Mouse (Mus musculus) naive thymus-derived CD4-positive, alpha-beta T cell, adult 2 months (primary cell): ENCODE results near the gene Ier3.
A peak's percentile ranks its signal among the peaks of the same experiment; 100 is the strongest.
"Not testable (repeated sequence)": the region's sequence is repeated elsewhere in the genome, so short reads cannot be mapped to it uniquely, and the experiment has no call there.

Experiments used
- DNase-seq: peaks from one replicate; pipeline ENCODE4 v3.0.0-alpha.2; 2011; ENCODE audit warnings: low read depth

The Ier3 gene

GRCm38 (mm10) chr17:35836991-35837422 lies 15.5 kb downstream of the Ier3 start:
- DNase-seq: peak; percentile 74

DNA sequence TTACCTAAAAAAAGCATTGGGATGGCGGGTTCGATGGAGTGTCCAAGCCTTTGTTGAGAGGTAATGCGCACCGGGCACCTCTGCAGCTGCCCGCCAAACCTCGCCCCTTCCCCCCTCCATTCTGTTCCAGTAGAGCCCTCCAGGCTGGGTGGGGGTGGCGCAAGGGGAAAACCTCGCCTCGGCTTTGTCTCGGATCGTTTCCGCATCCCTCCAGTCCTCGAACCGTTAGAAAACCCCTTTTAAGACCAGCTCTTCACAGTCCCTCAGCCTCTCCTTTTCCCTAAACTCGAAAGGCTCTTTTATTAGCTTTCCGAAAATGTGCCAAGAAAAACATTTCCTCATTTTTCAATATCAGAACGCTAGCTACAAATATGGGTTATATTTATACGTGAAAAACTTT lies 16.0 kb downstream of the Ier3 start:
- peak; percentile 50 for DNase-seq

DNA sequence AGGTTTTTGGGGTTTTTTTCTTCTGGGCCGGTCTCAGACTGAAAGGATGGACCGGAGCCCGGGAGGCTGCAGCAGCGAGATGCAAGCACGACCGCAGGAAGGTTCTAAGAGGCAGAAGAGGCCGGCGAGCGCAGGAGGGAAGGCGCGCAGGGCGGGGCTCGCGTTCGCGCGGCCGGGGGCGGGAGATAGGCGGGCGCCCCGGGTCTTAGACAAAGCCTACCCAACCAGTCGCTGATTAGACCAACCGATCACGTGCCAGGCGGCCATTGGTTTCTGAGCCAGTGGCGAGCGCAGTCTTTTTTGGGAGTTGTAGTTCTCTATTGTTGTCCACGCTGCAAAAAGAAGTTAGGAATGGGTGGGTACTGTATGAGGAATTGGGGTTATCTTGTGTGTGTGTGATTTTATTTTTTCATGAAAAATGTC lies 16.6 kb downstream of the Ier3 start, which contains the start of gene Tubb5:
Gene Tubb5, minus strand, starts transcription at position 185 of the 423 bp plus-strand sequence.
- DNase-seq: peak; percentile 90

GRCm38 (mm10) chr17:35838570-35838969 lies 17.1 kb downstream of the Ier3 start:
- DNase-seq: no peak

DNA sequence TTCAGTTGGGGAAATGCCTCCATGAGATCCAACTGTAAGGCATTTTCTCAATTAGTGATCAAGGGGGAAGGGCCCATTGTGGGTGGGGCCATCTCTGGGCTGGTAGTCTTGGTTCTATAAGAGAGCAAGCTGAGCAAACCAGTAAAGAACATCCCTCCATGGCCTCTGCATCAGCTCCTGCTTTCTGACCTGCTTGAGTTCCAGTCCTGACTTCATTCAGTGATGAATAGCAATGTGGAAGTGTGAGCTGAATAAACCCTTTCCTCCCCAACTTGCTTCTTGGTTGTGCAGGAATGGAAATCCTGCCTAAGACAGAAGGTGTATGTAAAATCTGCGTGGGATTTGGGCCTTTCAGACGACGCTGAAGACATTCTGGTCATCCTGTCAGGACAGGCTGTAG lies 17.5 kb downstream of the Ier3 start:
- DNase-seq: not testable (repeated sequence)

DNA sequence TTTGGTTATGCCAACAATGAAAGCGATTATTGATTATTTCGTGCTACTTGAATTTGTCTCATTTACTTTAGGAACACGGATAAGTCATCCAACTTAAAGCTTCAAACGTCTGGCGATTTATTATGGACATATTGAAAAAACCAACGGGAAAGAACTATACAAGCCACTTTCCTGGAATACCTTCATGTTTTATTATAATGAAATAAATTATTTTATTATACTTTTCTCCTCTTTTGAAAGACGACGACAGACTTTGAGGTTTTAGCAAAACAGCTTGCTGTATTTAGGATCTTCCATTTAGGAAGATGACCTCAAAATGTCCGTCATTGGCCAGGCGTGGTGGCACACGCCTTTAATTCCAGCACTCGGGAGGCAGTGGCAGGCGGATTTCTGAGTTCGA lies 19.1 kb downstream of the Ier3 start:
- DNase-seq: peak; percentile 41

DNA sequence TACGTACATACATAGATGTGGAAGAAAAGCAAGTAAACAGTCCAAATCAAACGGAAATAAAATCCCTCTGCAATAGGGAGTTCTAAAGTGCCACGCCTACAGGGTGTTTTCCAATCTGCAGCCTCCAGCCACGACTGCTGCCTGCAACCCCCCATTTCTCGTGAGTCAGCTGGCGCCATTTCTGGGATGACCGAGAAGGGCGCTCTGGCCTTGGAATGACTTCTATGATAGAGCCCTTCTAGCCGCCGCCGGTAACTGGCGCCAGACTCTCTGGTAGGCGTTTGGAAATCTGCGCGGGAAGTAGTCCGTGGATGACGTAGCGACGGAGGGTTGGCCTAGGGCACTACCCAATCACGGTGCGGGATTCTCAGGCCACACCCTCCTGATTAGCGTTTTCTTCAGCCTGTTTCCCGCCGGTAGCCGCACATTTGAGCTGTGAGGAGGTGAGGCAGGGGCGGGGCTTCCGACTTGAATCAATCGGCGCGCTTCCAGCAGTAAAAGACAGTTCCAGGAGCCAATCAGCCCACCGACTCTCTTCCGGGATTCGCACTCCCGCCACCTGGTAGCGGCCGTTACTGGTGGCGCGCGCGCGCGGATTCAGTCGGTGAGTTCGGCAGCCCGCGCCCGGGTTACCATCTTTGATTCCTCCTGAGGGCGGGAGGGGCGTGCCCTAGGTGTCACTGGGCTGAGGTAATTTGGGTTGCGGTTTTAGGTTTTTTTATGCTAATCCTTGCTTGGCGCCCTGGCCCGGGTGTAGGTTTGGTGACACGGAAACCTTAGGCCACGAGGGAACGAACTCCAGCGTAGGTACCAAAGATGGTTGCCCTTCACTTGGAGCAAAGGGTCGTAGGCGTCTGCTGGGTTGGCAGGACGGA lies 19.8 kb downstream of the Ier3 start, which contains the start of gene Mdc1:
Gene Mdc1, plus strand, starts transcription at position 440 of the 875 bp plus-strand sequence.
- peak; percentile 99 for DNase-seq

DNA sequence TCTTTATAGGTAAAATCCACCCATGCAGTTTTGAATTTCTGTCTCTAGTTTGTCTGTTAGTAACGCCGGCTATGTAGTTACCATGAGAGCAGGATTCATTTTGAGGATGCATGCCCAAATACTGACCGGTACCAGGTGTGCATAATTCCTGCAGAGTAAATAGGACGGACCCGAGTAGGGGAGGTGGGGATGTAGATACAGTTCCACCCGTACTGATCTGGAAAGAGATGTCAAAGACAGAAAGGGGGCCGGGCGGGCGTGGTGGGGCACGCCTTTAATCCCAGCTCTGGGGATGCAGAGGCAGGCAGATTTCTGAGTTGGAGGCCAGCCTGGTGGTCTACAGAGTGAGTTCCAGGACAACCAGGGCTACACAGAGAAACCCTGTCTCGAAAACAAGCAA lies 20.5 kb downstream of the Ier3 start:
- DNase-seq: no peak

- no peak for DNase-seq
Measured at GRCm38 (mm10) chr17:35843514-35843913, 22.0 kb downstream of the Ier3 start.

GRCm38 (mm10) chr17:35848112-35848511 lies 26.6 kb downstream of the Ier3 start:
- DNase-seq: no peak

GRCm38 (mm10) chr17:35850974-35851373 lies 29.5 kb downstream of the Ier3 start:
- DNase-seq: no peak

DNA sequence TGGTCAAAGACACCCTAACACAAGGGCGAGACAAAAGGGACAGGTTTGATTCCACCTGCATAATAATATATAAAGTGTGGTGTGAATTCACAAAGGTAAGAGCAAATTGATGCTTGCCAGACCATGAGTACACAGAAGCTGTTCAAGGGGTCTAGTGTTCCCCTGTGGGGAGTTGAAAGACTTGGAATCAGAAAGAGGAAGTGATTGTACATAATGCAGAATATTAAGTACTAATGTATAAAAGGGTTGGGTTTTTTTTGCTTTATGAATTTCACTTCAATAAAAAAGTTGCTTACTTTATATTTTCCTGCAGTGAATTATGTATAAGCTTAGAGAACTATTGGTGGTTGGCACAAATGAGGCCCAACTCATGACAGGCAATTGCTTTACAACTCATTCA lies 37.9 kb downstream of the Ier3 start:
- DNase-seq: no peak

DNA sequence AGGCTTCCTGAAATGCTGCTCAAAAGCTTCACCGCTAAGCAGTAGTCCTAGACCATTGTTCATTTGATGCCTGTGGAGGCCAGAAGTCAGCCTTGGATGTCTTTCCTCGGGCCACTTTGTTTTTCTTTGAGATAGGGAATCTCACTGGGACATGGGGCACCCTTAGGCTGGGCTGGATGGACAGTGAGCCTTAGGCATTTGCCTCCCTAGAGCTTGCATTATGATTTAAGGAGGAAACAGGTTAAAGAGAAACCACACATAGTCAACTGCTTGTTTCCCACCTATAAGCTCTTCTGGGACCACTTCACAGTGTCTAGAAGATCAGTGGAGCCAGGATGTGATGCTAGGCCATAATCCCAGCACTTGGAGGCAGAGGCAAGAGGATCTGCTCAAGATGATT lies 38.4 kb downstream of the Ier3 start:
- DNase-seq: no peak

- no peak for DNase-seq
Measured at GRCm38 (mm10) chr17:35860831-35861197, 39.3 kb downstream of the Ier3 start.

GRCm38 (mm10) chr17:35861198-35861857 lies 39.8 kb downstream of the Ier3 start, which contains the start of gene Nrm:
TSS of gene Nrm (plus strand) at chr17:35861318.
- peak; percentile 88 for DNase-seq

- DNase-seq: no peak
Measured at GRCm38 (mm10) chr17:35864832-35865353, 43.4 kb downstream of the Ier3 start.

- peak; percentile 40 for DNase-seq
Measured at GRCm38 (mm10) chr17:35865481-35866280, 44.2 kb downstream of the Ier3 start, which contains the start of gene Ppp1r18. TSS of gene Ppp1r18 (plus strand) at chr17:35865593.

GRCm38 (mm10) chr17:35866281-35866831 lies 44.9 kb downstream of the Ier3 start:
- DNase-seq: peak; percentile 51

DNA sequence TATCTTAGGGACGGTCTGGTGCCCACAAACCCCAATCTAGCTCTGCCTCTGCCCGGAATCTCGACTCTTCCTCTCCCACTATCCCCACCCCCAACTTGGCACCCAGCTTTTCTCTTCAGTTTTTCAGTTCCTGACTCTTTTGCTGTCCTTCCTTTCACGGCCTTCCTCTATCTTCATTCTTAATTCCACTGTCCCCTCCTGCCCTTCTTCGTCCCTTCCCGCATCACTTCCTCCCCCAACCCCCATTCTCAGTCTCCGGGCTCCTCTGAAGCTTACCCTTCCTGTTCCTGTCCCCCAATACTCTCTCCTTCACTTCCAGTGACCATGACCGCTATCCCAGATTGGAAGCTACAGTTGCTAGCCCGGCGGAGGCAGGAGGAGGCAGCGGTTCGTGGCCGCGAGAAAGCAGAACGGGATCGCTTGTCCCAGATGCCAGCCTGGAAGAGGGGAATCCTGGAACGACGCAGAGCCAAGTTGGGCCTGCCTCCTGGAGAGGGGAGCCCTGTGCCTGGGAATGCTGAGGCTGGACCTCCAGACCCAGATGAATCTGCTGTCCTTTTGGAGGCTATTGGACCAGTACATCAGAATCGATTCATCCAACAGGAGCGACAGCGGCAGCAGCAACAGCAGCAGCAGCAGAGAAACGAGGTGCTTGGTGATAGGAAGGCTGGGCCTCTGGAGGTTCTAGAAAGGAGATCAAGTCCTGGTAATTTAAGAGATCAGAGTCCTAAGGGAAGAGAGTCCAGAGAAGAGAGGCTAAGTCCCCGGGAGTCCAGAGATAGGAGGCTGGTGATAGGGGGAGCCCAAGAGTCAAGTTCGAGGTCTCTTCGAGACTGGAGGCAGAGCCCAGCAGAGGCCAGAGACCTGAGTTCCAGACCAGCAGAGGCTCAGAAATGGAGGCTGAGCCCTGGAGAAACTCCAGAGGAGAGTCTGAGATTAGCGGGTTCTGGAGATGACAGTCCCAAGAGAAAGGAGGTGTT lies 45.7 kb downstream of the Ier3 start:
- peak; percentile 60 for DNase-seq

GRCm38 (mm10) chr17:35868165-35868820 lies 46.8 kb downstream of the Ier3 start:
- peak; percentile 70 for DNase-seq
